Mouse (Mus musculus) myocyte (in vitro differentiated cells): Measurements from ENCODE around the gene Mrps23.

Source experiments
- CEBPB ChIP-seq: IDR thresholded peaks from 2 replicates; pipeline ENCODE4 v1.6.1; 2011; ENCODE audit warnings: mild to moderate bottlenecking, moderate library complexity; ENCODE audit not compliant: poor library complexity, insufficient read depth, severe bottlenecking
- E2F4 ChIP-seq: IDR thresholded peaks from one replicate; pipeline ENCODE4 v1.6.1; 2011; ENCODE audit warnings: mild to moderate bottlenecking, control low read depth, moderate library complexity; ENCODE audit not compliant: insufficient read depth
- MAX ChIP-seq: IDR thresholded peaks from one replicate; pipeline ENCODE4 v1.6.1; 2011; ENCODE audit warnings: low read depth, mild to moderate bottlenecking, control low read depth
- MYOD1 ChIP-seq, 3 experiments: IDR thresholded peaks; one replicate each; pipeline ENCODE4 v1.6.1; 2011; ENCODE audit warnings: control low read depth in 2 of 3, low read depth in 2 of 3, mild to moderate bottlenecking in 2 of 3, moderate library complexity in 1 of 3; ENCODE audit not compliant: insufficient read length in 2 of 3, control insufficient read depth in 1 of 3
- POLR2A ChIP-seq: IDR thresholded peaks from one replicate; pipeline ENCODE4 v1.6.1; 2011; ENCODE audit warnings: low read depth, mild to moderate bottlenecking, control low read depth, moderate library complexity; ENCODE audit not compliant: insufficient read length
- USF1 ChIP-seq: IDR thresholded peaks from one replicate; pipeline ENCODE4 v1.6.1; 2011; ENCODE audit warnings: low read depth, mild to moderate bottlenecking, control low read depth, moderate library complexity

GRCm38 (mm10) chr11:88188635-88189034 is 15.6 kb upstream of the Mrps23 start:
- TF ChIP-seq MYOD1 (IDR thresholded peaks at IDR 0.05; ENCODE audit: control insufficient read depth in 1 of 3, insufficient read length in 2 of 3, low read depth in 2 of 3), result no peak
- TF ChIP-seq POLR2A, result no peak
- TF ChIP-seq MAX, result no peak
- no peak for TF ChIP-seq E2F4
- TF ChIP-seq CEBPB, result no peak
- TF ChIP-seq USF1, result no peak
